Mouse (Mus musculus): ENCODE results near the gene Gm14151.
"Not testable (repeated sequence)": the region's sequence is repeated elsewhere in the genome, so short reads cannot be mapped to it uniquely, and the experiment has no call there.

DNA sequence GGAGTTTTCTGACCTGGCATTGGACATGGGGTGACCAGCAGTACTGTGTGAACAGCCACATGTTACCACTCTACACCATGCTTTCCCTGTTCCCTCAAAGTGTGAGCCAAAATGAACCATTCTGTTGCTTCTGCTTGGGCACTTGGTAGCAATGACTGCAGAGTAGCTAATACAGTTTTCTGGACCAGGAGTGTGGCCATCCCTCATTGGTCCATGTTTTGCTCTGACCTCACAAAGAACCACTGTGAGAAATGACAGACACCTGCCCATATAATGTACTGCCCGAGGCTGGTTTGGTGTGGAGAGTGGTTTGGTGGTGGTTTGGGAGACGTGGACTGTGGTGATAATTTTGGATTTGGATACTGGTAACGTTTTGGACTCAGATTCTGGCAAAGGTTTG is 5.8 kb upstream of the Gm14151 start, which contains the start of gene Gm14147:
- not testable (repeated sequence) for TF ChIP-seq POLR2A (IDR thresholded peaks at IDR 0.05; ENCODE audit: insufficient read depth, low read depth, low read length); CTCF (IDR thresholded peaks at IDR 0.05); EP300 (IDR thresholded peaks at IDR 0.05; ENCODE audit: insufficient read depth, low read depth, low read length)

All from heart, adult 2 months (tissue).